7 mouse cellular contexts compared by ENCODE assay signal in genomic region chrX:136172786-136173185, GRCm38 (mm10). TPM values are rescaled to one million over a fixed set of nuclear protein-coding genes. Genes with fewer than 3 reads are reported as not detected.
DNase-seq lines count a peak whose midpoint lies in the region; ATAC-seq lines count a peak whose summit lies in the region.

No protein-coding gene starts in this region.

- H3K27me3 ChIP-seq in lung, embryonic 16.5 days (ENCODE audit: control insufficient read depth, insufficient read depth, low read depth, low read length): no peaks in the 10 kb centered on the region
- H3K27me3 ChIP-seq in forebrain, embryonic 11.5 days (ENCODE audit: control insufficient read depth, insufficient read depth, low read length): no peaks in the 10 kb centered on the region
- no peaks in the 10 kb centered on the region for H3K27me3 ChIP-seq in limb, embryonic 15.5 days
- H3K27me3 ChIP-seq in stomach, embryonic 15.5 days (replicated peaks): no peaks in the 10 kb centered on the region

- peaks cover 5% of the 10 kb centered on the region; the same call in 1 of the 2 replicates for H3K36me3 ChIP-seq in lung, embryonic 16.5 days (ENCODE audit: control insufficient read depth, insufficient read depth, low read length)
- no peaks in the 10 kb centered on the region for H3K36me3 ChIP-seq in forebrain, embryonic 11.5 days (ENCODE audit: control insufficient read depth, insufficient read depth, low read length)
- H3K36me3 ChIP-seq in limb, embryonic 15.5 days: no peaks in the 10 kb centered on the region
- H3K36me3 ChIP-seq in stomach, embryonic 15.5 days: no peaks in the 10 kb centered on the region

- H3K4me1 ChIP-seq in lung, embryonic 16.5 days (replicated peaks; ENCODE audit: control insufficient read depth, insufficient read depth, low read length): no peaks in the 10 kb centered on the region
- no peaks in the 10 kb centered on the region for H3K4me1 ChIP-seq in forebrain, embryonic 11.5 days (replicated peaks; ENCODE audit: control insufficient read depth, insufficient read depth, low read length)
- 0 out of 2 replicates have a peak, but pooled peaks cover 2% of the 10 kb centered on the region for H3K4me1 ChIP-seq in limb, embryonic 15.5 days
- H3K4me1 ChIP-seq in stomach, embryonic 15.5 days: no peaks in the 10 kb centered on the region

- peak overlapping the region; percentile 43; the same call in 1 of the 2 replicates for H3K27ac ChIP-seq in lung, embryonic 16.5 days (ENCODE audit: low read length)
- H3K27ac ChIP-seq in forebrain, embryonic 11.5 days (ENCODE audit: low read depth, low read length): no peak overlapping the region
- peak overlapping the region; percentile 54; the same call in 1 of the 2 replicates for H3K27ac ChIP-seq in limb, embryonic 15.5 days
- H3K27ac ChIP-seq in stomach, embryonic 15.5 days: peak overlapping the region; percentile 81; the same call in 1 of the 2 replicates

- peak overlapping the region; percentile 56 for H3K4me3 ChIP-seq in lung, embryonic 16.5 days (ENCODE audit: low read length)
- peak overlapping the region; percentile 49 for H3K4me3 ChIP-seq in forebrain, embryonic 11.5 days (ENCODE audit: low read depth, low read length)
- peak overlapping the region; percentile 52 for H3K4me3 ChIP-seq in limb, embryonic 15.5 days
- H3K4me3 ChIP-seq in stomach, embryonic 15.5 days (replicated peaks): peak overlapping the region; percentile 54; the same call in 1 of the 2 replicates

- ATAC-seq in lung, embryonic 16.5 days (ENCODE audit: low read depth): no peak
- ATAC-seq in forebrain, embryonic 11.5 days (replicated peaks; ENCODE audit: low FRiP score): no peak
- ATAC-seq in limb, embryonic 15.5 days (ENCODE audit: insufficient number of reproducible peaks, low FRiP score, low TSS enrichment, low read depth): no peak
- ATAC-seq in stomach, embryonic 15.5 days (ENCODE audit: insufficient read depth, low FRiP score, low read depth): no peak

- DNase-seq in lung, adult 18-20 months: no peak
- no peak for DNase-seq in forebrain, embryonic 11.5 days (ENCODE audit: low spot score)
- DNase-seq in frontal cortex, postnatal 10 days (ENCODE audit: low spot score in 2 of 2): no peak
- no peak for DNase-seq in cerebellum, adult 9-10 months

- WGBS in lung, embryonic 16.5 days: 22% methylated on average over 10 of the region's 10 CpGs
- WGBS in forebrain, embryonic 11.5 days: 13% methylated on average over 10 of the region's 10 CpGs
- 31% methylated on average over 10 of the region's 10 CpGs for WGBS in limb, embryonic 15.5 days
- WGBS in stomach, embryonic 15.5 days: 25% methylated on average over 10 of the region's 10 CpGs

- peak overlapping the region; percentile 51 for H3K9ac ChIP-seq in lung, embryonic 16.5 days (ENCODE audit: low read length)
- peak overlapping the region; percentile 1; the same call in 1 of the 2 replicates for H3K9ac ChIP-seq in forebrain, embryonic 11.5 days (ENCODE audit: low read length)
- H3K9ac ChIP-seq in limb, embryonic 15.5 days: no peak overlapping the region
- no peak overlapping the region for H3K9ac ChIP-seq in stomach, embryonic 15.5 days

- no peaks in the 10 kb centered on the region for H3K9me3 ChIP-seq in lung, embryonic 16.5 days (ENCODE audit: control insufficient read depth, low read length)
- H3K9me3 ChIP-seq in forebrain, embryonic 11.5 days (ENCODE audit: control insufficient read depth, low read length): no peaks in the 10 kb centered on the region
- H3K9me3 ChIP-seq in limb, embryonic 15.5 days: no peaks in the 10 kb centered on the region
- H3K9me3 ChIP-seq in stomach, embryonic 15.5 days: no peaks in the 10 kb centered on the region

- peak overlapping the region; percentile 57 for H3K4me2 ChIP-seq in lung, embryonic 16.5 days (ENCODE audit: low read depth, low read length)
- peak overlapping the region; percentile 48 for H3K4me2 ChIP-seq in forebrain, embryonic 11.5 days (ENCODE audit: low read depth, low read length, severe bottlenecking)
- peak overlapping the region; percentile 32 for H3K4me2 ChIP-seq in limb, embryonic 15.5 days
- peak overlapping the region; percentile 43 for H3K4me2 ChIP-seq in stomach, embryonic 15.5 days

RNA-seq across cellular contexts. Expression of gene Tceal8, which starts 0.6 kb away (rescaled TPM):
- 187 and 208 TPM in 2 replicates for polyA plus RNA-seq in lung, embryonic 16.5 days (2015; fragmentation: Nextera tagmentation; extraction: Ambion mirVana)
- polyA plus RNA-seq in forebrain, embryonic 11.5 days (2014; fragmentation: Nextera tagmentation; extraction: Ambion mirVana): 149 and 163 TPM in 2 replicates
- polyA plus RNA-seq in limb, embryonic 15.5 days (2015; fragmentation: Nextera tagmentation; extraction: Ambion mirVana): 206 and 225 TPM in 2 replicates
- polyA plus RNA-seq in stomach, embryonic 15.5 days (2015; fragmentation: Nextera tagmentation; extraction: Ambion mirVana): 188 and 195 TPM in 2 replicates

RNA-seq across cellular contexts. Expression of gene Tceal5, which starts 30.9 kb away (rescaled TPM):
- polyA plus RNA-seq in lung, embryonic 16.5 days (2015; fragmentation: Nextera tagmentation; extraction: Ambion mirVana): 3.6 and 4.7 TPM in 2 replicates
- 1.2 and 1.6 TPM in 2 replicates for polyA plus RNA-seq in forebrain, embryonic 11.5 days (2014; fragmentation: Nextera tagmentation; extraction: Ambion mirVana)
- polyA plus RNA-seq in limb, embryonic 15.5 days (2015; fragmentation: Nextera tagmentation; extraction: Ambion mirVana): 10.2 and 13.7 TPM in 2 replicates
- polyA plus RNA-seq in stomach, embryonic 15.5 days (2015; fragmentation: Nextera tagmentation; extraction: Ambion mirVana): 5.4 and 5.8 TPM in 2 replicates

RNA-seq across cellular contexts. Expression of gene Bex4, which starts 34.0 kb away (rescaled TPM):
- 165 and 173 TPM in 2 replicates for polyA plus RNA-seq in lung, embryonic 16.5 days (2015; fragmentation: Nextera tagmentation; extraction: Ambion mirVana)
- polyA plus RNA-seq in forebrain, embryonic 11.5 days (2014; fragmentation: Nextera tagmentation; extraction: Ambion mirVana): 117 and 126 TPM in 2 replicates
- 24.5 and 32.2 TPM in 2 replicates for polyA plus RNA-seq in limb, embryonic 15.5 days (2015; fragmentation: Nextera tagmentation; extraction: Ambion mirVana)
- polyA plus RNA-seq in stomach, embryonic 15.5 days (2015; fragmentation: Nextera tagmentation; extraction: Ambion mirVana): 123 and 143 TPM in 2 replicates

RNA-seq across cellular contexts. Expression of gene Tceal7, which starts 41.8 kb away (rescaled TPM):
- polyA plus RNA-seq in lung, embryonic 16.5 days (2015; fragmentation: Nextera tagmentation; extraction: Ambion mirVana): 7.4 and 21.7 TPM in 2 replicates
- 1.1 and 1.2 TPM in 2 replicates for polyA plus RNA-seq in forebrain, embryonic 11.5 days (2014; fragmentation: Nextera tagmentation; extraction: Ambion mirVana)
- polyA plus RNA-seq in limb, embryonic 15.5 days (2015; fragmentation: Nextera tagmentation; extraction: Ambion mirVana): 99.1 and 272 TPM in 2 replicates
- polyA plus RNA-seq in stomach, embryonic 15.5 days (2015; fragmentation: Nextera tagmentation; extraction: Ambion mirVana): 1.5 and 5.1 TPM in 2 replicates

RNA-seq across cellular contexts. Expression of gene Bex1, which starts 42.5 kb away (rescaled TPM):
- 79.2 and 82.0 TPM in 2 replicates for polyA plus RNA-seq in lung, embryonic 16.5 days (2015; fragmentation: Nextera tagmentation; extraction: Ambion mirVana)
- polyA plus RNA-seq in forebrain, embryonic 11.5 days (2014; fragmentation: Nextera tagmentation; extraction: Ambion mirVana): 135 and 136 TPM in 2 replicates
- 79.3 and 121 TPM in 2 replicates for polyA plus RNA-seq in limb, embryonic 15.5 days (2015; fragmentation: Nextera tagmentation; extraction: Ambion mirVana)
- polyA plus RNA-seq in stomach, embryonic 15.5 days (2015; fragmentation: Nextera tagmentation; extraction: Ambion mirVana): 106 and 124 TPM in 2 replicates

Comparison
In these comparisons a context has a peak if more than half of its experiments do, and no peak if none do; other contexts are left out.
1. H3K9ac ChIP-seq: peak in lung, embryonic 16.5 days (single experiment) and forebrain, embryonic 11.5 days (single experiment); none in limb, embryonic 15.5 days (single experiment) and stomach, embryonic 15.5 days (single experiment).
2. Peak in every context shown above with its lines, with median percentiles within 50 percentile points of each other: H3K4me2 ChIP-seq and H3K4me3 ChIP-seq.